8 mouse cellular contexts compared by ENCODE assay signal in genomic region chr2:132686756-132687737, GRCm38 (mm10). TPM values are rescaled to one million over a fixed set of nuclear protein-coding genes. Genes with fewer than 3 reads are reported as not detected.
A peak's percentile ranks its signal among the peaks of the same experiment; 100 is the strongest.
DNase-seq lines count a peak whose midpoint lies in the region; ATAC-seq lines count a peak whose summit lies in the region.

TSS of gene Shld1 (plus strand) at chr2:132686931.

- no peaks in the 10 kb centered on the region for H3K9me3 ChIP-seq in heart, embryonic 13.5 days
- H3K9me3 ChIP-seq in liver, embryonic 12.5 days (replicated peaks), result no peaks in the 10 kb centered on the region
- H3K9me3 ChIP-seq in stomach, embryonic 15.5 days, result no peaks in the 10 kb centered on the region

- 0 out of 2 replicates have a peak, but pooled peaks cover 2% of the 10 kb centered on the region for H3K4me1 ChIP-seq in brown adipose tissue, adult 24 weeks (ENCODE audit: control insufficient read depth, insufficient read depth, insufficient read length, low read length)
- peaks cover 35% of the 10 kb centered on the region for H3K4me1 ChIP-seq in heart, embryonic 13.5 days
- peaks cover 73% of the 10 kb centered on the region for H3K4me1 ChIP-seq in liver, embryonic 12.5 days
- 0 out of 2 replicates have a peak, but pooled peaks cover 6% of the 10 kb centered on the region for H3K4me1 ChIP-seq in stomach, embryonic 15.5 days

- peak within 1 kb of the TSS; percentile 67 for H3K9ac ChIP-seq in heart, embryonic 13.5 days
- peak within 1 kb of the TSS; percentile 67 for H3K9ac ChIP-seq in liver, embryonic 12.5 days
- no peak within 1 kb of the TSS for H3K9ac ChIP-seq in stomach, embryonic 15.5 days

- peaks cover 4% of the 10 kb centered on the region for H3K36me3 ChIP-seq in heart, embryonic 13.5 days
- H3K36me3 ChIP-seq in liver, embryonic 12.5 days, result peaks cover 4% of the 10 kb centered on the region; the same call in 1 of the 2 replicates
- H3K36me3 ChIP-seq in stomach, embryonic 15.5 days, result no peaks in the 10 kb centered on the region

- H3K27me3 ChIP-seq in heart, embryonic 13.5 days (replicated peaks), result no peaks in the 10 kb centered on the region
- H3K27me3 ChIP-seq in liver, embryonic 12.5 days (replicated peaks), result no peaks in the 10 kb centered on the region
- no peaks in the 10 kb centered on the region for H3K27me3 ChIP-seq in stomach, embryonic 15.5 days (replicated peaks)

- peak within 1 kb of the TSS; percentile 94 for H3K27ac ChIP-seq in brown adipose tissue, adult 24 weeks (replicated peaks; ENCODE audit: low read depth, low read length)
- H3K27ac ChIP-seq in heart, embryonic 13.5 days (replicated peaks), result peak within 1 kb of the TSS; percentile 81
- H3K27ac ChIP-seq in liver, embryonic 12.5 days, result peak within 1 kb of the TSS; percentile 89
- peak within 1 kb of the TSS; percentile 77 for H3K27ac ChIP-seq in stomach, embryonic 15.5 days

- peak within 1 kb of the TSS; percentile 69 for H3K4me2 ChIP-seq in heart, embryonic 13.5 days
- H3K4me2 ChIP-seq in liver, embryonic 12.5 days, result peak within 1 kb of the TSS; percentile 66
- H3K4me2 ChIP-seq in stomach, embryonic 15.5 days, result peak within 1 kb of the TSS; percentile 54

- H3K4me3 ChIP-seq in brown adipose tissue, adult 24 weeks (ENCODE audit: insufficient read depth, low read depth, low read length), result peak within 1 kb of the TSS; percentile 60
- peak within 1 kb of the TSS; percentile 57 for H3K4me3 ChIP-seq in heart, embryonic 13.5 days
- H3K4me3 ChIP-seq in liver, embryonic 12.5 days, result peak within 1 kb of the TSS; percentile 68
- H3K4me3 ChIP-seq in stomach, embryonic 15.5 days (replicated peaks), result peak within 1 kb of the TSS; percentile 60

- ATAC-seq in heart, embryonic 13.5 days (ENCODE audit: extremely low read depth, insufficient number of reproducible peaks, low FRiP score, low TSS enrichment), result peak; percentile 79
- peak; percentile 80 for ATAC-seq in liver, embryonic 12.5 days
- ATAC-seq in stomach, embryonic 15.5 days (ENCODE audit: insufficient read depth, low FRiP score, low read depth), result peak; percentile 89

- DNase-seq in CD4-positive, CD25-positive, alpha-beta regulatory T cell, adult 2 months (ENCODE audit: low read depth, low spot score), result peak; percentile 88
- DNase-seq in fat pad, adult 2 months (ENCODE audit: extremely low read depth, low read depth, low spot score), result peak; percentile 70
- DNase-seq in kidney, postnatal 10 days, result peak; percentile 92
- peak; percentile 69 to 79 for DNase-seq in natural killer cell, adult 2 months (ENCODE audit: low spot score in 2 of 2)

- 10% methylated on average over 33 of the region's 33 CpGs for WGBS in heart, embryonic 13.5 days
- WGBS in liver, embryonic 12.5 days (ENCODE audit: insufficient replicate concordance), result 11% methylated on average over 33 of the region's 33 CpGs
- 8% methylated on average over 33 of the region's 33 CpGs for WGBS in stomach, embryonic 15.5 days

RNA-seq across cellular contexts. Expression of gene Shld1, which starts in this region (rescaled TPM):
- polyA plus RNA-seq in brown adipose tissue, adult 24 weeks (2012; ENCODE audit: insufficient read depth, insufficient read length, missing spikeins), result 3.6 and 6.7 TPM in 2 replicates
- 13.4 and 14.9 TPM in 2 replicates for polyA plus RNA-seq in heart, embryonic 13.5 days (2015; fragmentation: Nextera tagmentation; extraction: Ambion mirVana)
- polyA plus RNA-seq in liver, embryonic 12.5 days (2016; fragmentation: Nextera tagmentation; extraction: Ambion mirVana), result 9.5 and 11.6 TPM in 2 replicates
- polyA plus RNA-seq in stomach, embryonic 15.5 days (2015; fragmentation: Nextera tagmentation; extraction: Ambion mirVana), result 12.1 and 13.6 TPM in 2 replicates

Comparison
In these comparisons a context has a peak if more than half of its experiments do, and no peak if none do; other contexts are left out.
1. Peak in every context shown above with its lines: DNase-seq, ATAC-seq, H3K4me3 ChIP-seq and H3K27ac ChIP-seq.